Mouse (Mus musculus) ES-E14 (cell line): ENCODE measurements around the gene Gm10553. TPM values are rescaled to one million over a fixed set of nuclear protein-coding genes. Genes with fewer than 3 reads are reported as not detected.
"Not testable (repeated sequence)": the region's sequence is repeated elsewhere in the genome, so short reads cannot be mapped to it uniquely, and the experiment has no call there.

Experiments used
- DNase-seq: peaks from one replicate; pipeline ENCODE4 v3.0.0-alpha.2; 2013; ENCODE audit warnings: low read depth, low spot score
- H3K27ac ChIP-seq: 2 replicates; pipeline ENCODE4 v1.5.1; 2012; ENCODE audit warnings: low read depth, mild to moderate bottlenecking, low read length, moderate library complexity, mixed read lengths; ENCODE audit not compliant: poor library complexity, insufficient read depth, severe bottlenecking
- H3K36me3 ChIP-seq: 2 replicates; pipeline ENCODE4 v1.6.1; 2012; ENCODE audit warnings: mild to moderate bottlenecking, low read length, moderate library complexity, mixed read lengths; ENCODE audit not compliant: control insufficient read depth, poor library complexity, insufficient read depth, severe bottlenecking
- H3K4me1 ChIP-seq, 2 experiments: fragments of 150-350 bp in 1 of 2; sonication (generic) in 1 of 2; 2 replicates each; pipeline ENCODE4 v1.6.1; 2012; ENCODE audit warnings: low read length in 2 of 2, mild to moderate bottlenecking in 1 of 2, mixed read lengths in 1 of 2; ENCODE audit not compliant: control insufficient read depth in 2 of 2, insufficient read depth in 2 of 2, poor library complexity in 1 of 2
- H3K4me3 ChIP-seq, 2 experiments: fragments of 150-350 bp in 1 of 2; sonication (generic) in 1 of 2; 2 replicates each; pipeline ENCODE4 v1.5.1; 2012; ENCODE audit warnings: low read length in 2 of 2, low read depth in 1 of 2, mild to moderate bottlenecking in 1 of 2, mixed read lengths in 1 of 2; ENCODE audit not compliant: insufficient read depth in 1 of 2, poor library complexity in 1 of 2, severe bottlenecking in 1 of 2
- H3K9ac ChIP-seq: 2 replicates; pipeline ENCODE4 v1.6.1; 2012; ENCODE audit warnings: low read depth, mild to moderate bottlenecking, low read length, mixed read lengths; ENCODE audit not compliant: poor library complexity, insufficient read depth, severe bottlenecking
- H3K9me3 ChIP-seq: fragments of 150-350 bp; sonication (generic); 2 replicates; pipeline ENCODE4 v1.6.1; 2012; ENCODE audit warnings: low read depth, mild to moderate bottlenecking, low read length; ENCODE audit not compliant: control insufficient read depth, insufficient read depth
- in situ Hi-C, 2 experiments: fragments of 600-800 bp; cut with MboI; formaldehyde crosslinking; loops; one replicate each; pipeline ENCODE4 v1.15.1; 2025; ENCODE audit warnings: low sequenced_read_pairs in 2 of 2, inconsistent platforms in 1 of 2; ENCODE audit not compliant: unreplicated experiment in 2 of 2
- total RNA-seq: library from RNA; depleted of rRNA; stranded (reverse); fragments of 300-350 nt; gene quantifications from 2 replicates; pipeline ENCODE4 v1.2.3, GENCODE M21; 2012

The Gm10553 gene
- total RNA-seq, 1 experiment = not detected

DNA sequence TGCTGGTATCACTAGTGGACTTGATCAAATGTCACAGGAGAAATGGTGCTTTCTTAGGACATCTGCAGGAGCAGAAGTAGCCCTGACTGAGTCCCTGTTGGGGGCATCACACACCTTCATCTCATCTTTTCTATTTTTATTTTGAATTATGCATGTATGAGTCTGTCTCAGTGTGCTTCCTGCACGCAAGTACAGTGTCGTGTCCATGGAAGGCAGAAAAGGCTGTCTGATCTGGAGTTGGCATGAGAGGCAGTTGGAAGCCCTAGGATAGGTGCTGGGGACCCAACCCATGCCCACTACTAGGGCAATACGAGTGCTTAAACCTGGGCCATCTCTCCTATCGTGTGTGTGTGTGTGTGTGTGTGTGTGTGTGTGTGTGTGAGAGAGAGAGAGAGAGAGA, 5.4 kb downstream of the Gm10553 start:
- DNase-seq, H3K9me3 ChIP-seq, H3K4me3 ChIP-seq, H3K4me1 ChIP-seq, H3K27ac ChIP-seq, in situ Hi-C loops, H3K9ac ChIP-seq, H3K36me3 ChIP-seq: not testable (repeated sequence)

DNA sequence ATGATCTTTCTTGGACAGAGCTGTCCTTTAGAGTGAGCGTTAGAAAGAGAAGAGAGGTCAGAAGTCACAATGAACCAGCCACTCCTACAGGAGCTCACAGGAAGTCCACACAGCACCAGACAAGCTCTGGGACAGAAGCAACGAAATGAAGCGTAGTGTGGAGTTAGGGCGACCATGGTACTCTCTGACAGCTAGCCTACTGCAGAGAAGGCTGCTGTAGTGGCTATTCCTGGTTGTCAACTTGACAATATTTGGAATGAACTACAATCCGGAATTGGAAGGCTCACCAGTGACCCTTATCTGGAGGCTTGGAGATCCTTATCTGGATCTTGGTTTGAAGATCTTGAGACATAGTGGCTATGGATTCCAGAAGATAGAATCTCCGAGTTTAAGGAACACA, 6.0 kb downstream of the Gm10553 start:
- H3K4me3 ChIP-seq, H3K27ac ChIP-seq, in situ Hi-C loops, H3K9me3 ChIP-seq, DNase-seq, H3K36me3 ChIP-seq, H3K9ac ChIP-seq, H3K4me1 ChIP-seq: not testable (repeated sequence)

DNA sequence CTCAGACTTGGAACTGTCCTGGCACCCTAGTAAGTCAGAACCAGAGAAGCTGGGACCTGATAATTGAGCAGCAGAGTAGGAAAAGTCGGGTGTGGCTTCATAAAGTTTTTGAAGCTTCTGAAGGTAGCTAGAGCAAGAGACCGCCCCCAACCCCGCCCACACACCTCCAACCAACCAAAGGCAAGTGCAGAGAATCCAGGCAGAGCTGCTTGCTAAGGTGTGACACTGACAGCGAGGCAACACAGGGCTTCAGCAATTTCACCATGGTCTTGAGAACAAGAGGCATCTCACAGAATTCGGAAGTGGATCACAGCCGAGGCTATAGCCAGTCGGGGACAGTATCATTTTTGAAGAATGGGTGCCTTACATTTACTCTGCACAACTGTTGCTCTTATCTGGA, 9.8 kb downstream of the Gm10553 start, which contains the start of gene A530032D15Rik:
TSS of gene A530032D15Rik (minus strand) at position 101 of the 400 bp plus-strand sequence.
- DNase-seq, H3K9ac ChIP-seq, in situ Hi-C loops, H3K4me3 ChIP-seq, H3K36me3 ChIP-seq, H3K4me1 ChIP-seq, H3K9me3 ChIP-seq, H3K27ac ChIP-seq: not testable (repeated sequence)

DNA sequence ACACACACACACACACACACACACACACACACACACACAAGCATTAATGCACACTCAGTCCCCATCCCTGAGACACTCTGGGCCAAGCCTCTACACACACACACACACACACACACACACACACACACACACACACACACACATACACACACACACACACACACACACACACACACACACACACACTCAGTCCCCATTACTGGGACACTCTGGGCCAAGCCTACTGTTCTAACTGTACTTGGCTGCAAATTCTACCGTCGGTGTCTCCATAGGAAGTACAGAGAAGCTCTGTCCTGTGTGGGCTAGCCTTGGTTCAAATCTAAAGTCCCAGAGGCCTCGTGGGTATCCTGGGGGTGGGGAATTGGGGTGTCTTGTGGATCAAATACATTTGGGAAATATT, 10.9 kb downstream of the Gm10553 start:
- H3K27ac ChIP-seq, H3K4me1 ChIP-seq, H3K9me3 ChIP-seq, H3K36me3 ChIP-seq, H3K4me3 ChIP-seq, DNase-seq, in situ Hi-C loops, H3K9ac ChIP-seq: not testable (repeated sequence)

DNA sequence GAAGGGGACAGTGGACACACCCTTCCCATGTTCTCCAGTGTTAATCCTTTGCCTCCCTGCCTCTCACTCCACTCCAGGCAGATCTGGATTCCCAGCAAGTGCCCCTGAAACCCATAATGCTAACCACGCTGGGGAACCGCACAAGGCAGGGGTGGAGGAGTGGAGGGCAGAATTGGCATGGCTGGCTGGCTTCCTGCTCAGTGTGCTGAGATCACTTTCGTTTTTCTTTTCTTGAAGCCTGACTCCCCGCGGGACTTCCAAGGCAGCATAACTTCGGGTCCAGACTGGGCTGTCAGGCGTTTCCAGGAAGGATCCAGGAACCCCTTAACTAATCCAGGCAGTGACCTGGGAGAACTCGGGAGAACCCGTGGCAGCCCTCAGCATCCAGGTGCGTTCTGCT, 11.6 kb downstream of the Gm10553 start:
- H3K36me3 ChIP-seq, in situ Hi-C loops, H3K4me1 ChIP-seq, DNase-seq, H3K9ac ChIP-seq, H3K9me3 ChIP-seq, H3K4me3 ChIP-seq, H3K27ac ChIP-seq: not testable (repeated sequence)

DNA sequence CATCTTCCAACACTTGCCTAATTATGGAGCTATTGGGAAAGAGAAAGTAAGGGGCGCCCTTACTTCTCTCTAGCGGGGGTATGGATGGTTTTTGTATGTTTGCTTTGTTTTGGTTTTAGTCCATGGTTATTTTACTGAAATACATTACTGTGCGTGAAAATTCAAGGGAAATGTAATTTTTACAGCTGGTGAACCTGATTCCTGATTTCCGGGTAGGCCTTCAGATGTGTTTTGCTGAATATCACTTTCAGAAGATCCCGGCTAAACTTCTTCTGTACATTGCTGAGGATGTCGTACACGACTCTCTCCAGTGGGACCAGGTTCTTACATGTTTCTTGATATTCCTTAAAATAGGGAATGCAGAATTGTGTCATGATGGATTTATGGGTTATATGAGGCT, 12.3 kb downstream of the Gm10553 start:
- H3K4me3 ChIP-seq, H3K9ac ChIP-seq, H3K27ac ChIP-seq, DNase-seq, H3K36me3 ChIP-seq, in situ Hi-C loops, H3K4me1 ChIP-seq, H3K9me3 ChIP-seq: not testable (repeated sequence)

DNA sequence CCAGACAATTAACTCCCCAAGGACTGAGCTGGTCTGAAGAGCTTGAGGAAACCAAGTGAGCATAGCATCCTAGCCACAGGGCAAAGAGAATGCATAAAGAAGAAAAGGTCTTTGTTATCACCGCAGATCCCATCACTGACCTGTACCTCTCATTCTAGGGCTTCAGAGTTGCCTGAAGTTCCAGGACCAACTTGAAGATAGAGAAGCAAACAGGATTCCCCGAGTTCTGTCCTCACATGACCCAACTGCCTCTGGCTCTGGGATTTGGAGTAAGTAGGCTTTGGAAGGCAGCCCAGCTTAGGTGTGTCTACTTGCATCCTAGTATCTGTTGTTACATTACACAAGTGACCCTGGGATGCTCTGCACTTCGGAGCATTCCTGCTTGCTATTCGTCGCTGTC, 12.9 kb downstream of the Gm10553 start:
- H3K4me1 ChIP-seq, H3K27ac ChIP-seq, H3K9me3 ChIP-seq, H3K36me3 ChIP-seq, H3K4me3 ChIP-seq, DNase-seq, in situ Hi-C loops, H3K9ac ChIP-seq: not testable (repeated sequence)

DNA sequence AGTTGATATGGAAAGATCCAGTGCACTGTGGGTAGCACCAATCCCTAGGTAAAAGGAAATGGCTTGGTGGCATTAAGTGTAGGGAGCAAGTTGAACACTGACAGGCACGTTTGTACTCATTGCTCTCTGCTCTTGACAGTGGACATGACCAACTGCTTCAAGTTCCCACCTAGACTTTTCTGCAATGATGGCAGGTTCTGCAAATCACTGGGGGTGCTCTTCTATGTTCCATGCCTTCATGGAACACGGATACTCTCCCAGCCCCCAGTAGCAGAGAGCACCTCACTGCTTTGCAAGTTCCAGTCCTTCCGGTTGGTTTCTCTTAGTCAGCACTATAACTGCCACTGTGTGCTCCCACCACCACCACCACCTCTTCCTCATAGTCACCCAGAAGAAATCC, 14.1 kb downstream of the Gm10553 start:
- in situ Hi-C loops, DNase-seq, H3K9me3 ChIP-seq, H3K4me3 ChIP-seq, H3K4me1 ChIP-seq, H3K9ac ChIP-seq, H3K27ac ChIP-seq, H3K36me3 ChIP-seq: not testable (repeated sequence)
